9 mouse cellular contexts compared by ENCODE assay signal in the genomic region with DNA sequence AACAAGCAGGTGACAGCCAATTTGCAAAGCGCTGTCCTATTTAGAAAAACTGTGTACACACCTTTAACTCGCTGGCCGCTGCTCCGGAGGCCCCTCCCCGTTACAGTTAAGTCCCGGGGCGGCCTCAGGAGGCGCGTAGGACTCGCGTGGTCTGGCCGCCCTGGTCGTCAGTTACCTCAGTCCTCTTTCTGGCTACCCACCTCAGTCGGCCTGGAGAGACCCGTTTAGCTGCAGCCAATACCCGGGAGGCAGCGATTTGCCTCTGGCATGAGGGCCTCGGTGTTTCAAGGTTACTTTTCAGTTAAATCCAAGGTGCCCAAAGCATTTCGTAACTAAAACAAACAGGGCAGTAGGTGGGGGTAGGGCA. TPM values are rescaled to one million over a fixed set of nuclear protein-coding genes. Genes with fewer than 3 reads are reported as not detected.
DNase-seq lines count a peak whose midpoint lies in the region; ATAC-seq lines count a peak whose summit lies in the region.
"Had no signal": no experiment of that assay in that cellular context is flagged by ENCODE, and none has a peak within 500 bp of the region (broad histone marks: within the 10 kb centered on the region; RNA-seq: fewer than 3 reads in every experiment).

A gene (minus strand): TSS at position 171 of the 367 bp plus-strand sequence.

- H3K9ac ChIP-seq in embryonic facial prominence, embryonic 12.5 days = no peak within 1 kb of the TSS
- no peak within 1 kb of the TSS for H3K9ac ChIP-seq in limb, embryonic 11.5 days (ENCODE audit: low read length)
- H3K9ac ChIP-seq in midbrain, embryonic 14.5 days (replicated peaks; ENCODE audit: low read length) = peak within 1 kb of the TSS; percentile 37; the same call in 1 of the 2 replicates

- ATAC-seq in erythroblast, adult 5-6 weeks (replicated peaks; ENCODE audit: low FRiP score, poor library complexity, severe bottlenecking) = no peak
- ATAC-seq in embryonic facial prominence, embryonic 12.5 days (ENCODE audit: insufficient number of reproducible peaks, insufficient read depth, low FRiP score, low TSS enrichment) = no peak
- no peak for ATAC-seq in limb, embryonic 11.5 days (ENCODE audit: insufficient number of reproducible peaks, low FRiP score, low TSS enrichment, low read depth)
- no peak for ATAC-seq in midbrain, embryonic 14.5 days (ENCODE audit: low FRiP score, low TSS enrichment)
- ATAC-seq in megakaryocyte-erythroid progenitor cell, adult 5-6 weeks (replicated peaks; ENCODE audit: low FRiP score, low TSS enrichment, poor library complexity, severe bottlenecking) = no peak

- no peaks in the 10 kb centered on the region for H3K4me1 ChIP-seq in erythroblast, embryonic 14.5 days (ENCODE audit: control insufficient read depth)
- H3K4me1 ChIP-seq in embryonic facial prominence, embryonic 12.5 days = peaks cover 8% of the 10 kb centered on the region; the same call in 1 of the 2 replicates
- peaks cover 2% of the 10 kb centered on the region; the same call in 1 of the 2 replicates for H3K4me1 ChIP-seq in limb, embryonic 11.5 days (ENCODE audit: control insufficient read depth, insufficient read depth, low read length)
- no peaks in the 10 kb centered on the region for H3K4me1 ChIP-seq in midbrain, embryonic 14.5 days (ENCODE audit: control insufficient read depth, insufficient read depth, low read length)

- H3K9me3 ChIP-seq in erythroblast, embryonic 14.5 days (ENCODE audit: control insufficient read depth, low read length) = no peaks in the 10 kb centered on the region; the same call in 1 of the 2 replicates
- no peaks in the 10 kb centered on the region for H3K9me3 ChIP-seq in embryonic facial prominence, embryonic 12.5 days
- H3K9me3 ChIP-seq in limb, embryonic 11.5 days (ENCODE audit: control insufficient read depth, low read length) = no peaks in the 10 kb centered on the region
- H3K9me3 ChIP-seq in midbrain, embryonic 14.5 days (ENCODE audit: control insufficient read depth, low read length) = no peaks in the 10 kb centered on the region

- DNase-seq in limb, embryonic 11.5 days (ENCODE audit: low spot score) = no peak
- DNase-seq in midbrain, embryonic 14.5 days = peak; percentile 30
- DNase-seq in right cerebral cortex, postnatal 14 days = no peak
- DNase-seq in layer of hippocampus, postnatal 10 days (ENCODE audit: low spot score in 2 of 2) = no peak
- DNase-seq: layer of hippocampus, postnatal 36 days had no signal

- no peaks in the 10 kb centered on the region; the same call in 1 of the 2 replicates for H3K36me3 ChIP-seq in erythroblast, embryonic 14.5 days (ENCODE audit: control insufficient read depth)
- no peaks in the 10 kb centered on the region for H3K36me3 ChIP-seq in embryonic facial prominence, embryonic 12.5 days
- H3K36me3 ChIP-seq in limb, embryonic 11.5 days (ENCODE audit: control insufficient read depth, insufficient read depth, low read length) = no peaks in the 10 kb centered on the region
- H3K36me3 ChIP-seq in midbrain, embryonic 14.5 days (ENCODE audit: control insufficient read depth, insufficient read depth, low read length) = no peaks in the 10 kb centered on the region

- H3K4me3 ChIP-seq in erythroblast, embryonic 14.5 days (replicated peaks) = peak within 1 kb of the TSS; percentile 45
- H3K4me3 ChIP-seq in embryonic facial prominence, embryonic 12.5 days = peak within 1 kb of the TSS; percentile 31
- H3K4me3 ChIP-seq in limb, embryonic 11.5 days (ENCODE audit: low read depth, low read length) = peak within 1 kb of the TSS; percentile 20
- peak within 1 kb of the TSS; percentile 24 for H3K4me3 ChIP-seq in midbrain, embryonic 14.5 days (replicated peaks; ENCODE audit: low read depth, low read length)

- H3K27me3 ChIP-seq in erythroblast, embryonic 14.5 days (ENCODE audit: control insufficient read depth) = peaks cover 80% of the 10 kb centered on the region
- peaks cover 98% of the 10 kb centered on the region for H3K27me3 ChIP-seq in embryonic facial prominence, embryonic 12.5 days
- peaks cover 91% of the 10 kb centered on the region for H3K27me3 ChIP-seq in limb, embryonic 11.5 days (ENCODE audit: control insufficient read depth, insufficient read depth, low read length)
- peaks cover 100% of the 10 kb centered on the region for H3K27me3 ChIP-seq in midbrain, embryonic 14.5 days (ENCODE audit: control insufficient read depth, insufficient read depth, low read length)

- 1% methylated on average over 19 of the region's 19 CpGs for WGBS in embryonic facial prominence, embryonic 12.5 days
- under 1% methylated on average over 19 of the region's 19 CpGs for WGBS in limb, embryonic 11.5 days
- 2% methylated on average over 19 of the region's 19 CpGs for WGBS in midbrain, embryonic 14.5 days

- no peak within 1 kb of the TSS for H3K27ac ChIP-seq in embryonic facial prominence, embryonic 12.5 days
- no peak within 1 kb of the TSS for H3K27ac ChIP-seq in limb, embryonic 11.5 days (replicated peaks; ENCODE audit: low read depth, low read length)
- H3K27ac ChIP-seq in midbrain, embryonic 14.5 days (replicated peaks; ENCODE audit: low read depth, low read length) = peak within 1 kb of the TSS; percentile 64

- peak within 1 kb of the TSS; percentile 46 for H3K4me2 ChIP-seq in embryonic facial prominence, embryonic 12.5 days (replicated peaks)
- H3K4me2 ChIP-seq in limb, embryonic 11.5 days (ENCODE audit: low read depth, severe bottlenecking) = peak within 1 kb of the TSS; percentile 31; the same call in 1 of the 2 replicates
- peak within 1 kb of the TSS; percentile 35 for H3K4me2 ChIP-seq in midbrain, embryonic 14.5 days (ENCODE audit: low read length)

RNA-seq across cellular contexts. Expression of the gene that starts here (rescaled TPM):
- 0.13 TPM in 1 of 2 replicates, not detected in the other for polyA plus RNA-seq in erythroblast, embryonic 14.5 days (2012)
- not detected in 2 replicates for total RNA-seq in erythroblast, adult 5-6 weeks (2015; ENCODE audit: low replicate concordance)
- total RNA-seq in erythroblast, adult 5-6 weeks (2017; ENCODE audit: low replicate concordance) = not detected in 2 replicates
- polyA plus RNA-seq in embryonic facial prominence, embryonic 12.5 days (2016; fragmentation: Nextera tagmentation; extraction: Ambion mirVana) = 0.99 and 1.0 TPM in 2 replicates
- polyA plus RNA-seq in limb, embryonic 11.5 days (2014; fragmentation: Nextera tagmentation; extraction: Ambion mirVana) = 0.09 TPM in 1 of 2 replicates, not detected in the other
- 5.1 and 8.1 TPM in 2 replicates for polyA plus RNA-seq in midbrain, embryonic 14.5 days (2014; fragmentation: Nextera tagmentation; extraction: Ambion mirVana)
- not detected in 2 replicates for total RNA-seq in megakaryocyte-erythroid progenitor cell, adult 5-6 weeks (2014; fragmentation: Nextera tagmentation)
- not detected in 2 replicates for total RNA-seq in megakaryocyte-erythroid progenitor cell, adult 5-6 weeks (2017)
- total RNA-seq in layer of hippocampus, postnatal 10 days (2021) = not detected
- total RNA-seq: layer of hippocampus, postnatal 36 days had no signal
